Mouse (Mus musculus): Measurements from ENCODE around the gene Abhd17b.

Abhd17b gene

GRCm38 (mm10) chr19:21731887-21732286 is 78.9 kb downstream of the Abhd17b start:
- in situ Hi-C loops (cut with MboI, MseI) = no loop called here

- in situ Hi-C loops (cut with MboI, MseI) = no loop called here
Observed at GRCm38 (mm10) chr19:21733176-21733575, 80.2 kb downstream of the Abhd17b start.

- in situ Hi-C loops (cut with MboI, MseI) = no loop called here
Observed at GRCm38 (mm10) chr19:21734112-21734511, 81.1 kb downstream of the Abhd17b start.

All from T-helper 1 cell (primary cell).